Mouse (Mus musculus): ENCODE results near the gene Kdf1. TPM values are rescaled to one million over a fixed set of nuclear protein-coding genes. Genes with fewer than 3 reads are reported as not detected.

Kdf1 gene
- polyA plus RNA-seq, 1 experiment from 2014 or later = 0.44 TPM

- H3K4me2 ChIP-seq (ENCODE audit: low read length) = no peak overlapping the region
- no peak overlapping the region for H3K9ac ChIP-seq (replicated peaks; ENCODE audit: low read depth, low read length)
- no peak for ATAC-seq
- H3K27me3 ChIP-seq (replicated peaks; ENCODE audit: control insufficient read depth, insufficient read depth, low read length) = no peaks in the 10 kb centered on the region
- H3K4me1 ChIP-seq (replicated peaks; ENCODE audit: control insufficient read depth, insufficient read depth, low read length) = no peaks in the 10 kb centered on the region
- no peaks in the 10 kb centered on the region for H3K9me3 ChIP-seq (ENCODE audit: control insufficient read depth, low read length)
- H3K4me3 ChIP-seq (replicated peaks; ENCODE audit: low read length) = no peak overlapping the region
- no peak overlapping the region for H3K27ac ChIP-seq (ENCODE audit: low read length)
- H3K36me3 ChIP-seq (ENCODE audit: control insufficient read depth, insufficient read depth) = no peaks in the 10 kb centered on the region
- WGBS = 28% methylated on average over 8 of the region's 8 CpGs
Observed at GRCm38 (mm10) chr4:133567251-133567650, 48.5 kb downstream of the Kdf1 start.

- 83% methylated on average over 10 of the region's 10 CpGs for WGBS
Observed at GRCm38 (mm10) chr4:133569291-133570065, 50.7 kb downstream of the Kdf1 start.

GRCm38 (mm10) chr4:133570066-133570466 lies 51.3 kb downstream of the Kdf1 start:
- 58% methylated on average over 10 of the region's 10 CpGs for WGBS
- Histone ChIP-seq H3K9me3 (ENCODE audit: control insufficient read depth, low read length) (no peaks in the 10 kb centered on the region), H3K27ac (ENCODE audit: low read length) (no peak overlapping the region), H3K9ac (replicated peaks; ENCODE audit: low read depth, low read length) (no peak overlapping the region), H3K4me2 (ENCODE audit: low read length) (no peak overlapping the region), H3K36me3 (ENCODE audit: control insufficient read depth, insufficient read depth) (no peaks in the 10 kb centered on the region), H3K4me3 (replicated peaks; ENCODE audit: low read length) (no peak overlapping the region), H3K4me1 (replicated peaks; ENCODE audit: control insufficient read depth, insufficient read depth, low read length) (peaks cover 4% of the 10 kb centered on the region), H3K27me3 (replicated peaks; ENCODE audit: control insufficient read depth, insufficient read depth, low read length) (no peaks in the 10 kb centered on the region)
- no peak for ATAC-seq

More at GRCm38 (mm10) chr4:133569291-133570065, 50.7 kb downstream of the Kdf1 start:
- Histone ChIP-seq H3K9me3 (ENCODE audit: control insufficient read depth, low read length) (no peaks in the 10 kb centered on the region), H3K27ac (ENCODE audit: low read length) (no peak overlapping the region), H3K9ac (replicated peaks; ENCODE audit: low read depth, low read length) (no peak overlapping the region), H3K27me3 (replicated peaks; ENCODE audit: control insufficient read depth, insufficient read depth, low read length) (no peaks in the 10 kb centered on the region), H3K4me2 (ENCODE audit: low read length) (no peak overlapping the region), H3K4me1 (replicated peaks; ENCODE audit: control insufficient read depth, insufficient read depth, low read length) (peaks cover 3% of the 10 kb centered on the region; the same call in 1 of the 2 replicates), H3K36me3 (ENCODE audit: control insufficient read depth, insufficient read depth) (no peaks in the 10 kb centered on the region), H3K4me3 (replicated peaks; ENCODE audit: low read length) (no peak overlapping the region)
- ATAC-seq = no peak

GRCm38 (mm10) chr4:133574070-133574842 lies 55.5 kb downstream of the Kdf1 start, which contains the start of gene Gpatch3:
Gpatch3 (plus strand) TSS chr4:133574745.
- Histone ChIP-seq H3K9me3 (ENCODE audit: control insufficient read depth, low read length) (no peaks in the 10 kb centered on the region), H3K4me1 (replicated peaks; ENCODE audit: control insufficient read depth, insufficient read depth, low read length) (peaks cover 10% of the 10 kb centered on the region), H3K27ac (ENCODE audit: low read length) (peak within 1 kb of the TSS; percentile 83), H3K27me3 (replicated peaks; ENCODE audit: control insufficient read depth, insufficient read depth, low read length) (no peaks in the 10 kb centered on the region), H3K4me2 (ENCODE audit: low read length) (peak within 1 kb of the TSS; percentile 91), H3K36me3 (ENCODE audit: control insufficient read depth, insufficient read depth) (no peaks in the 10 kb centered on the region), H3K4me3 (replicated peaks; ENCODE audit: low read length) (peak within 1 kb of the TSS; percentile 60), H3K9ac (replicated peaks; ENCODE audit: low read depth, low read length) (peak within 1 kb of the TSS; percentile 80)
- 5% methylated on average over 44 of the region's 44 CpGs for WGBS
- ATAC-seq = peak; percentile 93

GRCm38 (mm10) chr4:133574843-133575202 lies 56.1 kb downstream of the Kdf1 start:
- peak overlapping the region; percentile 80 for H3K9ac ChIP-seq (replicated peaks; ENCODE audit: low read depth, low read length)
- ATAC-seq = peak; percentile 62
- H3K27me3 ChIP-seq (replicated peaks; ENCODE audit: control insufficient read depth, insufficient read depth, low read length) = no peaks in the 10 kb centered on the region
- H3K4me3 ChIP-seq (replicated peaks; ENCODE audit: low read length) = peak overlapping the region; percentile 60
- H3K4me2 ChIP-seq (ENCODE audit: low read length) = peak overlapping the region; percentile 91
- H3K27ac ChIP-seq (ENCODE audit: low read length) = peak overlapping the region; percentile 27; the same call in 1 of the 2 replicates
- WGBS = under 1% methylated on average over 37 of the region's 41 CpGs
- H3K9me3 ChIP-seq (ENCODE audit: control insufficient read depth, low read length) = no peaks in the 10 kb centered on the region
- H3K4me1 ChIP-seq (replicated peaks; ENCODE audit: control insufficient read depth, insufficient read depth, low read length) = peaks cover 10% of the 10 kb centered on the region
- H3K36me3 ChIP-seq (ENCODE audit: control insufficient read depth, insufficient read depth) = no peaks in the 10 kb centered on the region

GRCm38 (mm10) chr4:133577983-133578382 lies 59.2 kb downstream of the Kdf1 start:
- ATAC-seq = no peak
- Histone ChIP-seq H3K4me2 (ENCODE audit: low read length) (no peak overlapping the region), H3K4me1 (replicated peaks; ENCODE audit: control insufficient read depth, insufficient read depth, low read length) (peaks cover 10% of the 10 kb centered on the region), H3K9me3 (ENCODE audit: control insufficient read depth, low read length) (no peaks in the 10 kb centered on the region), H3K36me3 (ENCODE audit: control insufficient read depth, insufficient read depth) (no peaks in the 10 kb centered on the region; the same call in 1 of the 2 replicates), H3K9ac (replicated peaks; ENCODE audit: low read depth, low read length) (no peak overlapping the region), H3K27me3 (replicated peaks; ENCODE audit: control insufficient read depth, insufficient read depth, low read length) (no peaks in the 10 kb centered on the region), H3K4me3 (replicated peaks; ENCODE audit: low read length) (no peak overlapping the region), H3K27ac (ENCODE audit: low read length) (no peak overlapping the region)
- WGBS = 72% methylated on average over 12 of the region's 12 CpGs

Small RNA genes lying within 50 kb of the gene (microRNA-seq; reads per million reads assigned to microRNA genes)
- gene Gm23158 = not detected

Other genes with a start within 250 kb of the Kdf1 start
- gene Tmem222, start 241.2 kb upstream of the Kdf1 start, polyA plus RNA-seq (2015; fragmentation: Nextera tagmentation; extraction: Ambion mirVana) = 112 and 124 TPM in 2 replicates
- gene Wdtc1, start 165.5 kb upstream of the Kdf1 start, polyA plus RNA-seq (2015; fragmentation: Nextera tagmentation; extraction: Ambion mirVana) = 16.2 and 19.3 TPM in 2 replicates
- gene Slc9a1, start 149.3 kb upstream of the Kdf1 start, polyA plus RNA-seq (2015; fragmentation: Nextera tagmentation; extraction: Ambion mirVana) = 8.1 and 10.7 TPM in 2 replicates
- gene Tent5b, start 38.8 kb upstream of the Kdf1 start, polyA plus RNA-seq (2015; fragmentation: Nextera tagmentation; extraction: Ambion mirVana) = 0.09 and 0.14 TPM in 2 replicates
- 6.5 and 9.2 TPM in 2 replicates for gene Trnp1, start 20.4 kb upstream of the Kdf1 start, polyA plus RNA-seq (2015; fragmentation: Nextera tagmentation; extraction: Ambion mirVana)
- 256 and 259 TPM in 2 replicates for gene Nudc, start 27.0 kb downstream of the Kdf1 start, polyA plus RNA-seq (2015; fragmentation: Nextera tagmentation; extraction: Ambion mirVana)
- not detected in 2 replicates for gene Nr0b2, start 34.4 kb downstream of the Kdf1 start, polyA plus RNA-seq (2015; fragmentation: Nextera tagmentation; extraction: Ambion mirVana)
- gene Gpatch3, start 55.8 kb downstream of the Kdf1 start, polyA plus RNA-seq (2015; fragmentation: Nextera tagmentation; extraction: Ambion mirVana) = 5.3 and 7.0 TPM in 2 replicates
- gene Gpn2, start 65.4 kb downstream of the Kdf1 start, polyA plus RNA-seq (2015; fragmentation: Nextera tagmentation; extraction: Ambion mirVana) = 21.4 and 22.9 TPM in 2 replicates
- gene Sfn, start 83.2 kb downstream of the Kdf1 start, polyA plus RNA-seq (2015; fragmentation: Nextera tagmentation; extraction: Ambion mirVana) = 1.0 and 1.6 TPM in 2 replicates
- gene Zdhhc18, start 131.2 kb downstream of the Kdf1 start, polyA plus RNA-seq (2015; fragmentation: Nextera tagmentation; extraction: Ambion mirVana) = 3.5 and 4.5 TPM in 2 replicates
- gene Pigv, start 153.7 kb downstream of the Kdf1 start, polyA plus RNA-seq (2015; fragmentation: Nextera tagmentation; extraction: Ambion mirVana) = 14.7 and 15.5 TPM in 2 replicates
- gene Arid1a, start 237.8 kb downstream of the Kdf1 start, polyA plus RNA-seq (2015; fragmentation: Nextera tagmentation; extraction: Ambion mirVana) = 36.4 and 41.4 TPM in 2 replicates